ENCODE assay signal across 10 mouse cellular contexts in genomic region chr2:30051992-30052761, GRCm38 (mm10). TPM values are rescaled to one million over a fixed set of nuclear protein-coding genes. Genes with fewer than 3 reads are reported as not detected.
DNase-seq lines count a peak whose midpoint lies in the region; ATAC-seq and TF ChIP-seq lines count a peak whose summit lies in the region.
"Had no signal": no experiment of that assay in that cellular context is flagged by ENCODE, and none has a peak within 500 bp of the region (broad histone marks: within the 10 kb centered on the region; RNA-seq: fewer than 3 reads in every experiment).

No protein-coding gene starts in this region.

- H3K4me3 ChIP-seq in forebrain, postnatal 0 days (ENCODE audit: low read depth, low read length): no peak overlapping the region
- H3K4me3 ChIP-seq in forebrain, embryonic 11.5 days (ENCODE audit: low read depth, low read length): no peak overlapping the region
- H3K4me3 ChIP-seq in lung, postnatal 0 days (ENCODE audit: low read depth, low read length): no peak overlapping the region
- no peak overlapping the region for H3K4me3 ChIP-seq in small intestine, adult 2 months (ENCODE audit: low read depth, low read length)
- H3K4me3 ChIP-seq in kidney, adult 2 months (ENCODE audit: insufficient read depth, low read depth, low read length): no peak overlapping the region

- no peak for ATAC-seq in forebrain, postnatal 0 days
- no peak for ATAC-seq in forebrain, embryonic 11.5 days (replicated peaks; ENCODE audit: low FRiP score)
- ATAC-seq in lung, postnatal 0 days: no peak

- H3K27me3 ChIP-seq in forebrain, postnatal 0 days (ENCODE audit: insufficient read depth, low read length): no peaks in the 10 kb centered on the region
- no peaks in the 10 kb centered on the region for H3K27me3 ChIP-seq in forebrain, embryonic 11.5 days (ENCODE audit: control insufficient read depth, insufficient read depth, low read length)
- no peaks in the 10 kb centered on the region for H3K27me3 ChIP-seq in lung, postnatal 0 days (replicated peaks; ENCODE audit: insufficient read depth, low read length)
- no peaks in the 10 kb centered on the region for H3K27me3 ChIP-seq in small intestine, adult 2 months (ENCODE audit: control insufficient read depth, insufficient read depth, low read length)
- no peaks in the 10 kb centered on the region for H3K27me3 ChIP-seq in kidney, adult 2 months (replicated peaks; ENCODE audit: control insufficient read depth, insufficient read depth, low read length)

- no peaks in the 10 kb centered on the region for H3K9me3 ChIP-seq in forebrain, postnatal 0 days (ENCODE audit: low read length)
- H3K9me3 ChIP-seq in forebrain, embryonic 11.5 days (ENCODE audit: control insufficient read depth, low read length): no peaks in the 10 kb centered on the region
- H3K9me3 ChIP-seq in lung, postnatal 0 days (ENCODE audit: low read length): no peaks in the 10 kb centered on the region

- H3K4me2 ChIP-seq in forebrain, postnatal 0 days (ENCODE audit: low read depth): no peak overlapping the region
- no peak overlapping the region for H3K4me2 ChIP-seq in forebrain, embryonic 11.5 days (ENCODE audit: low read depth, low read length, severe bottlenecking)
- H3K4me2 ChIP-seq in lung, postnatal 0 days (replicated peaks; ENCODE audit: low read depth, low read length): no peak overlapping the region

- no peak overlapping the region for H3K27ac ChIP-seq in forebrain, postnatal 0 days (ENCODE audit: low read depth, low read length)
- H3K27ac ChIP-seq in forebrain, embryonic 11.5 days (ENCODE audit: low read depth, low read length): no peak overlapping the region
- H3K27ac ChIP-seq in lung, postnatal 0 days (ENCODE audit: low read length): no peak overlapping the region
- no peak overlapping the region for H3K27ac ChIP-seq in small intestine, adult 2 months (ENCODE audit: insufficient read depth, low read depth, low read length)
- no peak overlapping the region for H3K27ac ChIP-seq in kidney, adult 2 months (ENCODE audit: insufficient read depth, low read depth, low read length)

- no peak for TF ChIP-seq POLR2A in small intestine, adult 2 months (IDR thresholded peaks at IDR 0.05; ENCODE audit: low read depth, low read length)
- no peak for TF ChIP-seq POLR2A in kidney, adult 2 months (IDR thresholded peaks at IDR 0.05; ENCODE audit: low read depth, low read length)

- H3K4me1 ChIP-seq in forebrain, postnatal 0 days (ENCODE audit: insufficient read depth): 0 out of 2 replicates have a peak, but pooled peaks cover 4% of the 10 kb centered on the region
- H3K4me1 ChIP-seq in forebrain, embryonic 11.5 days (replicated peaks; ENCODE audit: control insufficient read depth, insufficient read depth, low read length): no peaks in the 10 kb centered on the region
- H3K4me1 ChIP-seq in lung, postnatal 0 days (ENCODE audit: insufficient read depth, low read depth, low read length): no peaks in the 10 kb centered on the region; the same call in 1 of the 2 replicates
- H3K4me1 ChIP-seq in small intestine, adult 2 months (ENCODE audit: control insufficient read depth, insufficient read depth, insufficient read length, low read length): no peaks in the 10 kb centered on the region
- H3K4me1 ChIP-seq in kidney, adult 2 months (ENCODE audit: control insufficient read depth, insufficient read depth, low read length): no peaks in the 10 kb centered on the region; the same call in 1 of the 2 replicates

- TF ChIP-seq CTCF in forebrain, postnatal 0 days (IDR thresholded peaks at IDR 0.05; ENCODE audit: low read depth): peak; percentile 55
- peak; percentile 65 for TF ChIP-seq CTCF in lung, postnatal 0 days (IDR thresholded peaks at IDR 0.05)
- TF ChIP-seq CTCF in small intestine, adult 2 months (IDR thresholded peaks at IDR 0.05; ENCODE audit: extremely low read depth, insufficient read length, insufficient replicate concordance, low read depth, low read length): peak; percentile 42; the same call in 1 of the 2 replicates
- TF ChIP-seq CTCF in kidney, adult 2 months (conservative IDR thresholded peaks at IDR 0.05; ENCODE audit: insufficient read depth, insufficient read length, low read depth, low read length): no peak

- no peak for TF ChIP-seq EP300 in lung, postnatal 0 days (IDR thresholded peaks at IDR 0.05)

- no peaks in the 10 kb centered on the region for H3K36me3 ChIP-seq in forebrain, postnatal 0 days (ENCODE audit: insufficient read depth)
- no peaks in the 10 kb centered on the region for H3K36me3 ChIP-seq in forebrain, embryonic 11.5 days (ENCODE audit: control insufficient read depth, insufficient read depth, low read length)
- no peaks in the 10 kb centered on the region for H3K36me3 ChIP-seq in lung, postnatal 0 days (ENCODE audit: insufficient read depth, low read length)
- H3K36me3 ChIP-seq in small intestine, adult 2 months (ENCODE audit: control insufficient read depth, insufficient read depth, low read length): no peaks in the 10 kb centered on the region
- H3K36me3 ChIP-seq in kidney, adult 2 months (ENCODE audit: control insufficient read depth, insufficient read depth, low read length): no peaks in the 10 kb centered on the region

- no peak overlapping the region for H3K9ac ChIP-seq in forebrain, postnatal 0 days
- H3K9ac ChIP-seq in forebrain, embryonic 11.5 days (ENCODE audit: low read length): no peak overlapping the region
- no peak overlapping the region for H3K9ac ChIP-seq in lung, postnatal 0 days (replicated peaks; ENCODE audit: low read depth)

- no peak for DNase-seq in forebrain, postnatal 0 days
- DNase-seq in forebrain, embryonic 11.5 days (ENCODE audit: low spot score): no peak
- DNase-seq in lung, postnatal 0 days (ENCODE audit: low spot score): peak; percentile 19
- no peak for DNase-seq in lung, postnatal 10 days
- DNase-seq in ZHBTc4 (ENCODE audit: low read depth, low spot score): peak; percentile 66
- DNase-seq in kidney, adult 2 months: no peak
- DNase-seq in frontal cortex, adult 2 months (ENCODE audit: extremely low spot score in 1 of 2, low spot score in 1 of 2): no peak
- DNase-seq: cerebellum, postnatal 36 days; kidney, adult 18-20 months had no signal

- 40% methylated on average over 6 of the region's 6 CpGs for WGBS in forebrain, postnatal 0 days
- 46% methylated on average over 6 of the region's 6 CpGs for whole genome bisulfite sequencing in forebrain, embryonic 11.5 days
- WGBS in lung, postnatal 0 days: 36% methylated on average over 6 of the region's 6 CpGs
- WGBS in small intestine, adult 2 months: 35% methylated on average over 6 of the region's 6 CpGs
- WGBS in kidney, adult 2 months: 41% methylated on average over 6 of the region's 6 CpGs

RNA-seq across cellular contexts. Expression of gene Wdr34, which starts 3.5 kb away (rescaled TPM):
- total RNA-seq in forebrain, postnatal 0 days (2014; rRNA removed): 88.4 and 103 TPM in 2 replicates
- 65.1 and 83.6 TPM in 2 replicates for polyA plus RNA-seq in forebrain, postnatal 0 days (2015; fragmentation: Nextera tagmentation; extraction: Ambion mirVana)
- polyA plus RNA-seq in forebrain, embryonic 11.5 days (2014; fragmentation: Nextera tagmentation; extraction: Ambion mirVana): 35.9 and 39.6 TPM in 2 replicates
- polyA plus RNA-seq in lung, postnatal 0 days (2015; fragmentation: Nextera tagmentation; extraction: Ambion mirVana): 15.2 and 19.5 TPM in 2 replicates
- polyA plus RNA-seq in small intestine, adult 2 months (2012; rRNA removed): 7.5 and 8.3 TPM in 2 replicates
- 32.0 and 37.8 TPM in 2 replicates for polyA plus RNA-seq in kidney, adult 2 months (2012; rRNA removed)
- polyA plus RNA-seq in frontal cortex, adult 2 months (2012; rRNA removed): 52.7 and 54.8 TPM in 2 replicates

RNA-seq across cellular contexts. Expression of gene Set, which starts 5.0 kb away (rescaled TPM):
- total RNA-seq in forebrain, postnatal 0 days (2014; rRNA removed): 361 and 392 TPM in 2 replicates
- polyA plus RNA-seq in forebrain, postnatal 0 days (2015; fragmentation: Nextera tagmentation; extraction: Ambion mirVana): 349 and 384 TPM in 2 replicates
- polyA plus RNA-seq in forebrain, embryonic 11.5 days (2014; fragmentation: Nextera tagmentation; extraction: Ambion mirVana): 817 and 824 TPM in 2 replicates
- 167 and 186 TPM in 2 replicates for polyA plus RNA-seq in lung, postnatal 0 days (2015; fragmentation: Nextera tagmentation; extraction: Ambion mirVana)
- 19.2 and 40.4 TPM in 2 replicates for polyA plus RNA-seq in small intestine, adult 2 months (2012; rRNA removed)
- polyA plus RNA-seq in kidney, adult 2 months (2012; rRNA removed): 30.4 and 37.4 TPM in 2 replicates
- polyA plus RNA-seq in frontal cortex, adult 2 months (2012; rRNA removed): 226 and 229 TPM in 2 replicates

RNA-seq across cellular contexts. Expression of gene Pkn3, which starts 25.3 kb away (rescaled TPM):
- total RNA-seq in forebrain, postnatal 0 days (2014; rRNA removed): 2.0 and 4.7 TPM in 2 replicates
- 0.80 and 0.86 TPM in 2 replicates for polyA plus RNA-seq in forebrain, postnatal 0 days (2015; fragmentation: Nextera tagmentation; extraction: Ambion mirVana)
- 10.5 and 12.1 TPM in 2 replicates for polyA plus RNA-seq in forebrain, embryonic 11.5 days (2014; fragmentation: Nextera tagmentation; extraction: Ambion mirVana)
- 9.8 and 11.0 TPM in 2 replicates for polyA plus RNA-seq in lung, postnatal 0 days (2015; fragmentation: Nextera tagmentation; extraction: Ambion mirVana)
- polyA plus RNA-seq in small intestine, adult 2 months (2012; rRNA removed): 4.9 and 7.8 TPM in 2 replicates
- polyA plus RNA-seq in kidney, adult 2 months (2012; rRNA removed): 4.7 and 4.8 TPM in 2 replicates
- 2.0 and 2.7 TPM in 2 replicates for polyA plus RNA-seq in frontal cortex, adult 2 months (2012; rRNA removed)

RNA-seq across cellular contexts. Expression of gene Zdhhc12, which starts 41.3 kb away (rescaled TPM):
- 19.5 and 25.7 TPM in 2 replicates for total RNA-seq in forebrain, postnatal 0 days (2014; rRNA removed)
- polyA plus RNA-seq in forebrain, postnatal 0 days (2015; fragmentation: Nextera tagmentation; extraction: Ambion mirVana): 20.8 and 23.3 TPM in 2 replicates
- 27.1 and 35.4 TPM in 2 replicates for polyA plus RNA-seq in forebrain, embryonic 11.5 days (2014; fragmentation: Nextera tagmentation; extraction: Ambion mirVana)
- polyA plus RNA-seq in lung, postnatal 0 days (2015; fragmentation: Nextera tagmentation; extraction: Ambion mirVana): 37.7 and 40.0 TPM in 2 replicates
- 81.4 and 175 TPM in 2 replicates for polyA plus RNA-seq in small intestine, adult 2 months (2012; rRNA removed)
- 49.0 and 69.1 TPM in 2 replicates for polyA plus RNA-seq in kidney, adult 2 months (2012; rRNA removed)
- polyA plus RNA-seq in frontal cortex, adult 2 months (2012; rRNA removed): 20.8 and 21.4 TPM in 2 replicates

Comparison
In these comparisons a context has a peak if more than half of its experiments do, and no peak if none do; other contexts are left out.
1. DNase-seq: peak in lung, postnatal 0 days (single experiment) and ZHBTc4 (single experiment); none in forebrain, postnatal 0 days (single experiment), forebrain, embryonic 11.5 days (single experiment), lung, postnatal 10 days (single experiment), kidney, adult 2 months (single experiment) and frontal cortex, adult 2 months (0 of 2).